Mouse (Mus musculus): ENCODE measurements around the gene 2310009B15Rik.

- TF ChIP-seq POLR2A (IDR thresholded peaks at IDR 0.05; ENCODE audit: borderline replicate concordance, low read depth, low read length), result no peak
- TF ChIP-seq CTCF (IDR thresholded peaks at IDR 0.05; ENCODE audit: low read depth, low read length), result no peak
These were observed 11.2 kb downstream of the 2310009B15Rik start for GRCm38 (mm10) chr1:138845481-138845880.

Measured in bone marrow macrophage, adult 2 months (primary cell).